Mouse (Mus musculus): Measurements from ENCODE around the gene Crybg3.

GRCm38 (mm10) chr16:59487239-59487638, 113.5 kb downstream of the Crybg3 start:
- TF ChIP-seq CTCF (conservative IDR thresholded peaks at IDR 0.05; ENCODE audit: insufficient read depth, insufficient read length, low read depth, low read length) = no peak
- no peak for TF ChIP-seq POLR2A (IDR thresholded peaks at IDR 0.05; ENCODE audit: low read depth, low read length)

Measured in kidney, adult 2 months (tissue).